In genomic region chr4:87590797-87591196, GRCm38 (mm10) we compare ENCODE assay signal across 17 mouse cellular contexts.
"Had no signal": no experiment of that assay in that cellular context is flagged by ENCODE, and none has a peak within 500 bp of the region (broad histone marks: within the 10 kb centered on the region; RNA-seq: fewer than 3 reads in every experiment).

No protein-coding gene starts in this region.

- H3K9me3 ChIP-seq: lung, embryonic 15.5 days; midbrain, embryonic 13.5 days; midbrain, embryonic 15.5 days; neural tube, embryonic 12.5 days had no signal

- H3K4me2 ChIP-seq: lung, embryonic 15.5 days; midbrain, embryonic 11.5 days; midbrain, embryonic 13.5 days; midbrain, embryonic 15.5 days; neural tube, embryonic 12.5 days had no signal

- H3K9ac ChIP-seq: lung, embryonic 15.5 days; midbrain, embryonic 13.5 days; midbrain, embryonic 15.5 days; neural tube, embryonic 12.5 days had no signal

- H3K27me3 ChIP-seq: lung, embryonic 15.5 days; megakaryocyte, embryonic 14.5 days; midbrain, embryonic 13.5 days; midbrain, embryonic 15.5 days; neural tube, embryonic 12.5 days had no signal

- H3K36me3 ChIP-seq: lung, embryonic 15.5 days; midbrain, embryonic 13.5 days; midbrain, embryonic 15.5 days; neural tube, embryonic 12.5 days had no signal

- H3K4me1 ChIP-seq: megakaryocyte, embryonic 14.5 days; midbrain, embryonic 13.5 days; midbrain, embryonic 15.5 days; neural tube, embryonic 12.5 days had no signal

- H3K27ac ChIP-seq: lung, embryonic 15.5 days; macrophage; midbrain, embryonic 13.5 days; midbrain, embryonic 15.5 days; neural tube, embryonic 12.5 days had no signal

- DNase-seq: lung, adult 2 months; lung, postnatal 14 days; lung, postnatal 36 days; right cerebral cortex, postnatal 14 days; right cerebral cortex, postnatal 4 days; spleen, adult 18-20 months; thymus, adult 18-20 months; thymus, postnatal 14 days; thymus, postnatal 36 days had no signal

- ATAC-seq: lung, postnatal 0 days; midbrain, embryonic 13.5 days; midbrain, embryonic 15.5 days had no signal

- H3K4me3 ChIP-seq: lung, embryonic 15.5 days; megakaryocyte, embryonic 14.5 days; midbrain, embryonic 13.5 days; midbrain, embryonic 15.5 days; neural tube, embryonic 12.5 days had no signal
